Mouse (Mus musculus) midbrain, embryonic 16.5 days (tissue): Measurements from ENCODE around the gene Sept8. TPM values are rescaled to one million over a fixed set of nuclear protein-coding genes. Genes with fewer than 3 reads are reported as not detected.

Experiments used
- ATAC-seq: fragments of 200-750 bp; cut with Nextera tagmentation; 2 replicates; pipeline ENCODE4 v1.8.0; 2017; ENCODE audit warnings: moderate TSS enrichment
- H3K27ac ChIP-seq: fragments of 300-500 bp; sonication (generic); 2 replicates; pipeline ENCODE4 v1.5.1; 2014; ENCODE audit warnings: mild to moderate bottlenecking, low read length, mixed read lengths
- H3K27me3 ChIP-seq: fragments of 300-500 bp; sonication (generic); 2 replicates; pipeline ENCODE4 v1.6.1; 2014; ENCODE audit warnings: low read depth, low read length, mixed read lengths; ENCODE audit not compliant: control insufficient read depth, insufficient read depth
- H3K36me3 ChIP-seq: fragments of 300-500 bp; sonication (generic); 2 replicates; pipeline ENCODE4 v1.6.1; 2014; ENCODE audit warnings: mild to moderate bottlenecking, low read length, moderate library complexity, mixed read lengths; ENCODE audit not compliant: control insufficient read depth, insufficient read depth
- H3K4me1 ChIP-seq: fragments of 300-500 bp; sonication (generic); 2 replicates; pipeline ENCODE4 v1.6.1; 2014; ENCODE audit warnings: mild to moderate bottlenecking, low read length, mixed read lengths; ENCODE audit not compliant: control insufficient read depth, insufficient read depth
- H3K4me2 ChIP-seq: fragments of 300-500 bp; sonication (generic); 2 replicates; pipeline ENCODE4 v1.6.1; 2014; ENCODE audit warnings: mild to moderate bottlenecking, low read length, mixed read lengths
- H3K4me3 ChIP-seq: fragments of 300-500 bp; sonication (generic); 2 replicates; pipeline ENCODE4 v1.5.1; 2014; ENCODE audit warnings: low read depth, mild to moderate bottlenecking, low read length, moderate library complexity, mixed read lengths
- H3K9ac ChIP-seq: fragments of 300-500 bp; sonication (generic); 2 replicates; pipeline ENCODE4 v1.6.1; 2014; ENCODE audit warnings: low read depth, low read length, mixed read lengths
- H3K9me3 ChIP-seq: fragments of 300-500 bp; sonication (generic); replicated peaks from 2 replicates; pipeline ENCODE4 v1.6.1; 2014; ENCODE audit warnings: mild to moderate bottlenecking, low read length, mixed read lengths; ENCODE audit not compliant: control insufficient read depth, poor library complexity, severe bottlenecking
- WGBS: fragments of 180-500 bp; shearing (Covaris S2); extraction: QIAGEN DNeasy Blood & Tissue Kit; methylation state at CpG from one replicate; pipeline ENCODE4 v1.1.7; 2014; 5-methylcytosine and 5-hydroxymethylcytosine counted together
- polyA plus RNA-seq: library from polyadenylated mRNA; unstranded; fragments of >200 nt; fragmentation: Nextera tagmentation; extraction: Ambion mirVana; gene quantifications from 2 replicates; pipeline ENCODE4 v1.2.1, GENCODE M21; 2015

Sept8 gene
- polyA plus RNA-seq, 1 experiment from 2014 or later = 20.7 TPM

GRCm38 (mm10) chr11:53489421-53489820 lies 29.6 kb upstream of the Sept8 start:
- Histone ChIP-seq H3K27me3 (peaks cover 21% of the 10 kb centered on the region), H3K4me2 (no peak overlapping the region), H3K9ac (no peak overlapping the region), H3K4me3 (no peak overlapping the region), H3K27ac (no peak overlapping the region), H3K9me3 (no peaks in the 10 kb centered on the region), H3K36me3 (no peaks in the 10 kb centered on the region), H3K4me1 (peaks cover 6% of the 10 kb centered on the region; the same call in 1 of the 2 replicates)
- 49% methylated on average over 9 of the region's 9 CpGs for WGBS
- no peak for ATAC-seq

GRCm38 (mm10) chr11:53491954-53492401 lies 27.1 kb upstream of the Sept8 start:
- H3K9ac ChIP-seq = no peak overlapping the region
- ATAC-seq = no peak
- H3K27me3 ChIP-seq = peaks cover 12% of the 10 kb centered on the region
- 4% methylated on average over 8 of the region's 8 CpGs for WGBS
- H3K4me3 ChIP-seq = no peak overlapping the region
- H3K9me3 ChIP-seq = no peaks in the 10 kb centered on the region
- H3K4me2 ChIP-seq = no peak overlapping the region
- H3K36me3 ChIP-seq = no peaks in the 10 kb centered on the region
- H3K27ac ChIP-seq = no peak overlapping the region
- peaks cover 3% of the 10 kb centered on the region; the same call in 1 of the 2 replicates for H3K4me1 ChIP-seq

GRCm38 (mm10) chr11:53493243-53493955 lies 25.7 kb upstream of the Sept8 start:
- Histone ChIP-seq H3K4me2 (no peak overlapping the region), H3K27me3 (no peaks in the 10 kb centered on the region; the same call in 1 of the 2 replicates), H3K9me3 (no peaks in the 10 kb centered on the region), H3K36me3 (no peaks in the 10 kb centered on the region), H3K4me1 (no peaks in the 10 kb centered on the region), H3K4me3 (no peak overlapping the region), H3K9ac (no peak overlapping the region), H3K27ac (no peak overlapping the region)
- 22% methylated on average over 3 of the region's 3 CpGs for WGBS
- no peak for ATAC-seq

GRCm38 (mm10) chr11:53495417-53495816 lies 23.6 kb upstream of the Sept8 start:
- H3K27me3 ChIP-seq = no peaks in the 10 kb centered on the region; the same call in 1 of the 2 replicates
- ATAC-seq = no peak
- no peak overlapping the region for H3K4me2 ChIP-seq
- no peaks in the 10 kb centered on the region for H3K4me1 ChIP-seq
- H3K27ac ChIP-seq = no peak overlapping the region
- H3K9me3 ChIP-seq = no peaks in the 10 kb centered on the region
- no peak overlapping the region for H3K9ac ChIP-seq
- 21% methylated on average over 6 of the region's 6 CpGs for WGBS
- no peaks in the 10 kb centered on the region for H3K36me3 ChIP-seq
- no peak overlapping the region for H3K4me3 ChIP-seq

- 82% methylated on average over 6 of the region's 6 CpGs for WGBS
- Histone ChIP-seq H3K9ac (no peak overlapping the region), H3K36me3 (no peaks in the 10 kb centered on the region), H3K27ac (no peak overlapping the region), H3K27me3 (no peaks in the 10 kb centered on the region; the same call in 1 of the 2 replicates), H3K4me2 (no peak overlapping the region), H3K4me3 (no peak overlapping the region), H3K4me1 (no peaks in the 10 kb centered on the region), H3K9me3 (no peaks in the 10 kb centered on the region)
- no peak for ATAC-seq
Measured at GRCm38 (mm10) chr11:53496946-53497345, 22.1 kb upstream of the Sept8 start.

- H3K27ac ChIP-seq = no peak overlapping the region
- ATAC-seq = no peak
- H3K27me3 ChIP-seq = no peaks in the 10 kb centered on the region; the same call in 1 of the 2 replicates
- no peak overlapping the region for H3K9ac ChIP-seq
- H3K36me3 ChIP-seq = no peaks in the 10 kb centered on the region
- H3K4me2 ChIP-seq = no peak overlapping the region
- WGBS = 9% methylated on average over 11 of the region's 11 CpGs
- no peaks in the 10 kb centered on the region for H3K4me1 ChIP-seq
- no peaks in the 10 kb centered on the region for H3K9me3 ChIP-seq
- no peak overlapping the region for H3K4me3 ChIP-seq
Measured at GRCm38 (mm10) chr11:53500569-53500968, 18.5 kb upstream of the Sept8 start.

GRCm38 (mm10) chr11:53502039-53502765 lies 16.9 kb upstream of the Sept8 start:
- Histone ChIP-seq H3K4me1 (no peaks in the 10 kb centered on the region), H3K36me3 (no peaks in the 10 kb centered on the region), H3K27ac (no peak overlapping the region), H3K27me3 (no peaks in the 10 kb centered on the region), H3K9ac (no peak overlapping the region), H3K4me3 (no peak overlapping the region), H3K9me3 (no peaks in the 10 kb centered on the region), H3K4me2 (no peak overlapping the region)
- no peak for ATAC-seq
- 83% methylated on average over 8 of the region's 8 CpGs for WGBS

GRCm38 (mm10) chr11:53503738-53504137 lies 15.3 kb upstream of the Sept8 start:
- Histone ChIP-seq H3K36me3 (no peaks in the 10 kb centered on the region), H3K4me3 (no peak overlapping the region), H3K4me2 (no peak overlapping the region), H3K27me3 (no peaks in the 10 kb centered on the region), H3K4me1 (no peaks in the 10 kb centered on the region), H3K9ac (no peak overlapping the region), H3K9me3 (no peaks in the 10 kb centered on the region), H3K27ac (no peak overlapping the region)
- ATAC-seq = no peak
- WGBS = 90% methylated on average over 5 of the region's 5 CpGs

GRCm38 (mm10) chr11:53504376-53504775 lies 14.7 kb upstream of the Sept8 start:
- Histone ChIP-seq H3K27me3 (no peaks in the 10 kb centered on the region), H3K4me2 (no peak overlapping the region), H3K4me3 (no peak overlapping the region), H3K27ac (no peak overlapping the region), H3K9ac (no peak overlapping the region), H3K36me3 (no peaks in the 10 kb centered on the region), H3K9me3 (no peaks in the 10 kb centered on the region), H3K4me1 (no peaks in the 10 kb centered on the region)
- WGBS = 93% methylated on average over 8 of the region's 8 CpGs
- no peak for ATAC-seq
